Mouse (Mus musculus): Measurements from ENCODE around the gene Sec23ip. TPM values are rescaled to one million over a fixed set of nuclear protein-coding genes. Genes with fewer than 3 reads are reported as not detected.
"Not testable (repeated sequence)": the region's sequence is repeated elsewhere in the genome, so short reads cannot be mapped to it uniquely, and the experiment has no call there.

Sec23ip gene
- total RNA-seq (2021) (10 to 100 TPM; 25.1 to 26.8 TPM), polyA plus RNA-seq (2012; rRNA removed) (26.5 and 33.0 TPM in 2 replicates)
- long read RNA-seq, full-length matches to known transcripts, result 13 of 29 reads
- long read RNA-seq, partial matches to known transcripts, result 3 of 29 reads
- long read RNA-seq, other reads (novel, unspliced or antisense), result 13 of 29 reads

DNA sequence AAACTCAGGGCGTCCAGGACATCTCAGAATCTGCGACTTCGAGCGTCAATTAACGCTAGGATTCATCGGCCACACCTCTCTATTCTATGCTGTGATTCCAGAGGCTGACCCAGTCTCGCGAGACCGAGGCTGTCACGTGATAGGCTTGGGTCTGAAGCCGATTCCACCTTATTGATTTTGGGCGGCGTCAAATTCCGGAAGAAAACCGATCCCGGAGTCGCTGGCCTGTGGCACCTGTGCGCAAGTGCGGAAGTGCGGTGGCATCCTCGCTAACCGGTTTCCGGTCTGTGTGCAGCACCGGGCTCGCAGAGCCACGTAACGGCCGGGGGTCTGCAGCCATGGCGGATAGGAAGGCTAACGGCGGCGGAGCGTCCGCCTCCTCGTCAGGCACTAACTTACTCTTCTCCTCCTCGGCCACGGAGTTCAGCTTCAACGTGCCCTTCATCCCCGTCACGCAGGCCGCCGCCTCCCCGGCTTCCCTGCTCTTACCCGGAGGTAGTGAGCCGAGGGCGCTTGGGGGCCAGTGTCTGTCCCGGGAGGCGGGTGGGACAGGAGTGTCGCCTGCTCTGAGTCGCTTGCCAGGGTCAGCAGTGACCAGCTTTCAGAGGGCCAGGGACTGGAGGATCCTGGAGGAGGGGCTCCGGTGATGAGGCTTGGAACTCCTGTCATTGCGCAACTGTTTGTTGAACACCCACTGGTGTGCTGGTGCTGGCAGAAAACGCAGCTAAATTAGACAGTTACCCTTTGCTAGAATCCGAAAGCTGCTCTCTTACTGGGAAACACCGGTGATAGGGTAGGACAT, at the start of gene Sec23ip:
TSS of gene Sec23ip (plus strand) at position 260 of the 802 bp plus-strand sequence.
- intact Hi-C loops (cut with DNase I), result no loop called here
- H3K4me1 ChIP-seq (ENCODE audit: control insufficient read depth, insufficient read depth, low read length), result peaks cover 19% of the 10 kb centered on the region
- peaks cover 7% of the 10 kb centered on the region; the same call in 1 of the 2 replicates for H3K79me2 ChIP-seq (replicated peaks; ENCODE audit: control insufficient read depth, insufficient read depth, low read length)

GRCm38 (mm10) chr7:128699959-128700358, 44.8 kb upstream of the Sec23ip start:
- DNase-seq; H3K27me3 ChIP-seq (ENCODE audit: control insufficient read depth, insufficient read depth, low read length); H3K4me3 ChIP-seq; H3K9ac ChIP-seq (ENCODE audit: low read depth, low read length); H3K79me2 ChIP-seq (replicated peaks; ENCODE audit: control insufficient read depth, insufficient read depth, low read length); H3K27ac ChIP-seq; H3K4me1 ChIP-seq (ENCODE audit: control insufficient read depth, insufficient read depth, low read length); H3K36me3 ChIP-seq (ENCODE audit: control insufficient read depth, insufficient read depth, low read length): not testable (repeated sequence)
- intact Hi-C loops (cut with DNase I), result loop anchor here (10.0 kb wide), 1 partner anchor 345 kb away; no protein-coding TSS in a partner anchor
- WGBS, result 77% methylated on average over 6 of the region's 6 CpGs

More for the DNA sequence above, at the start of gene Sec23ip:
- DNase-seq, result peak; percentile 98 to 99
- Histone ChIP-seq H3K36me3 (ENCODE audit: control insufficient read depth, insufficient read depth, low read length) (peaks cover 2% of the 10 kb centered on the region), H3K27ac (peak within 1 kb of the TSS; percentile 85), H3K9ac (ENCODE audit: low read depth, low read length) (peak within 1 kb of the TSS; percentile 80), H3K27me3 (ENCODE audit: control insufficient read depth, insufficient read depth, low read length) (no peaks in the 10 kb centered on the region), H3K4me3 (peak within 1 kb of the TSS; percentile 96)
- peak; percentile 96 for TF ChIP-seq POLR2A (IDR thresholded peaks at IDR 0.05; ENCODE audit: insufficient read depth, low read depth, low read length)
- TF ChIP-seq EP300 (IDR thresholded peaks at IDR 0.05; ENCODE audit: insufficient read depth, low read depth, low read length), result peak; percentile 59; the same call in 1 of the 2 replicates
- no peak for TF ChIP-seq CTCF (IDR thresholded peaks at IDR 0.05)
- under 1% methylated on average over 55 of the region's 55 CpGs for WGBS

DNA sequence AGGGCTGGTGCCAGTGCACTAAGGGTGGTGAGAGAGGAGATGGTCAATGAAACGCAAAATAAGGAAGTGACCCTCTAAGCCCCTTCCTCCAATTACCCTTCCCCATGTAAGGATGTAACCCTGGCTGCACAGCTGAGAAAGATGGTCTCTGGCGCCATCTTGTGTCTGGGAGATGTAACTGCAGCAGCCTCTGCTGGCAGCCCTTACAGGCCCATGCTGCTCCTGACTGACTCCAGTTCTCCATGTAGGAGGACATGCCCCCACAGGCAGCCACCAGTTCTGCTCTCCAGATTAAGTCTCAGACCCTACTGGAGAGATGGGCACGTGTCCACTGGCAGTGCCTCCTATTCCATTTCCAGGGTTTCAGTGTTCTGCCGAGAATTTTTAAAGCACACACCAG, 39.0 kb upstream of the Sec23ip start:
- WGBS, result 19% methylated on average over 4 of the region's 4 CpGs
- H3K79me2 ChIP-seq (replicated peaks; ENCODE audit: control insufficient read depth, insufficient read depth, low read length), result no peaks in the 10 kb centered on the region
- no peaks in the 10 kb centered on the region for H3K27me3 ChIP-seq (ENCODE audit: control insufficient read depth, insufficient read depth, low read length)
- no peak overlapping the region for H3K9ac ChIP-seq (ENCODE audit: low read depth, low read length)
- peak; percentile 80 for TF ChIP-seq EP300 (IDR thresholded peaks at IDR 0.05; ENCODE audit: insufficient read depth, low read depth, low read length)
- no peak for TF ChIP-seq POLR2A (IDR thresholded peaks at IDR 0.05; ENCODE audit: insufficient read depth, low read depth, low read length)
- H3K4me3 ChIP-seq, result no peak overlapping the region
- no peaks in the 10 kb centered on the region for H3K4me1 ChIP-seq (ENCODE audit: control insufficient read depth, insufficient read depth, low read length)
- H3K27ac ChIP-seq, result no peak overlapping the region
- no peaks in the 10 kb centered on the region for H3K36me3 ChIP-seq (ENCODE audit: control insufficient read depth, insufficient read depth, low read length)
- DNase-seq, result peak; percentile 66 to 78
- intact Hi-C loops (cut with DNase I), result loop anchor here (1.0 to 10.0 kb wide), 3 partner anchors 231 to 458 kb away; partner anchors contain the start of gene Tgfb1i1

DNA sequence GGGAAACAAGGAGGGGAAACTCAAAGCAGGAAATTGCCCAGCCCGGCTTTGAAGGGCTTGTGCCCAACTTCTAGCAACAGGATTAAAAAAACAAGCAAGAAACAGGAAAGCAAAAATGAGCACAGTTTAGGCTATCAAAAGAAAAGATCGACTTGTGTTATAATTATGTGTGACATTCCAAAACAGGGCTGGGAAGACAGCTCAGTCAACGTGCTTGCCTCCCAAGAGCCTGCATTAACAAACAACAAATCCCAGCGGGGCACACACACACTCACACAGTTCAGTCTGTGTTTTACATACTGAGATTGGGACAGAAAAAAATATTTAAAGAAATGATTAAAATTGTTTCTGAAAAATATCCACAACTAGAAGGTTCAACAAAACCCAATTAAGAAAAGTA, 26.8 kb upstream of the Sec23ip start:
- Histone ChIP-seq H3K9ac (ENCODE audit: low read depth, low read length) (no peak overlapping the region), H3K79me2 (replicated peaks; ENCODE audit: control insufficient read depth, insufficient read depth, low read length) (no peaks in the 10 kb centered on the region), H3K27ac (no peak overlapping the region), H3K4me1 (ENCODE audit: control insufficient read depth, insufficient read depth, low read length) (no peaks in the 10 kb centered on the region), H3K4me3 (no peak overlapping the region), H3K36me3 (ENCODE audit: control insufficient read depth, insufficient read depth, low read length) (no peaks in the 10 kb centered on the region; the same call in none of the 2 replicates), H3K27me3 (ENCODE audit: control insufficient read depth, insufficient read depth, low read length) (no peaks in the 10 kb centered on the region)
- WGBS, result 44% methylated on average over 4 of the region's 4 CpGs
- intact Hi-C loops (cut with DNase I), result no loop called here
- DNase-seq, result no peak
- TF ChIP-seq CTCF (IDR thresholded peaks at IDR 0.05) (no peak), POLR2A (IDR thresholded peaks at IDR 0.05; ENCODE audit: insufficient read depth, low read depth, low read length) (no peak)

- peak; percentile 37 to 74 for DNase-seq
- intact Hi-C loops (cut with DNase I), result no loop called here
- peak; percentile 89 for TF ChIP-seq CTCF (IDR thresholded peaks at IDR 0.05)
- no peak for TF ChIP-seq POLR2A (IDR thresholded peaks at IDR 0.05; ENCODE audit: insufficient read depth, low read depth, low read length)
- Histone ChIP-seq H3K79me2 (replicated peaks; ENCODE audit: control insufficient read depth, insufficient read depth, low read length) (peaks cover 3% of the 10 kb centered on the region; the same call in 1 of the 2 replicates), H3K4me3 (no peak overlapping the region), H3K9ac (ENCODE audit: low read depth, low read length) (no peak overlapping the region), H3K36me3 (ENCODE audit: control insufficient read depth, insufficient read depth, low read length) (peaks cover 2% of the 10 kb centered on the region; the same call in 1 of the 2 replicates), H3K27me3 (ENCODE audit: control insufficient read depth, insufficient read depth, low read length) (no peaks in the 10 kb centered on the region), H3K27ac (peak overlapping the region; percentile 16; the same call in 1 of the 2 replicates), H3K4me1 (ENCODE audit: control insufficient read depth, insufficient read depth, low read length) (peaks cover 8% of the 10 kb centered on the region)
- 8% methylated on average over 4 of the region's 4 CpGs for WGBS
Measured at GRCm38 (mm10) chr7:128724761-128725160, 20.0 kb upstream of the Sec23ip start.

DNA sequence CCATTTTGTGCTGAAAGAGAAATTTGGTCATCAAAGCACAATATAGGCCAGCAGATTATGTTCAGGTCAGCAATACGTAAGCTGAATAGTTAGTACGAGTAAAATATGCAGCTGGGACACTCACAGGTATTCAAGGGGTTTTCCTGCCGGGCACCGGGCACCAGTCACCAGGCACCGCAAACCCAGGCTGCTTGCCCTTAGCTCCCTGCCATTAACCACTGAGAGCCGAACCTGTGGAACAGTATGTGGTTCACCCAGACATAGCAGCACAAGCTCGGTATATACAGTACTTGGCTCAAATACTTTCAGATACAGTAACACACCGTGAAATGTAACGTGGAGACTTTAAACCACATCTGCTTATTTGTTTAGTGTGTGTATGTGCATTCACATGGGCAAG, 19.6 kb upstream of the Sec23ip start:
- no peaks in the 10 kb centered on the region for H3K27me3 ChIP-seq (ENCODE audit: control insufficient read depth, insufficient read depth, low read length)
- H3K79me2 ChIP-seq (replicated peaks; ENCODE audit: control insufficient read depth, insufficient read depth, low read length), result peaks cover 3% of the 10 kb centered on the region; the same call in 1 of the 2 replicates
- WGBS, result 61% methylated on average over 9 of the region's 9 CpGs
- H3K4me1 ChIP-seq (ENCODE audit: control insufficient read depth, insufficient read depth, low read length), result peaks cover 8% of the 10 kb centered on the region
- peaks cover 2% of the 10 kb centered on the region; the same call in 1 of the 2 replicates for H3K36me3 ChIP-seq (ENCODE audit: control insufficient read depth, insufficient read depth, low read length)
- H3K27ac ChIP-seq, result peak overlapping the region; percentile 16; the same call in 1 of the 2 replicates
- H3K4me3 ChIP-seq, result no peak overlapping the region
- no peak overlapping the region for H3K9ac ChIP-seq (ENCODE audit: low read depth, low read length)
- no peak for DNase-seq
- intact Hi-C loops (cut with DNase I), result no loop called here
- no peak for TF ChIP-seq POLR2A (IDR thresholded peaks at IDR 0.05; ENCODE audit: insufficient read depth, low read depth, low read length)
- TF ChIP-seq CTCF (IDR thresholded peaks at IDR 0.05), result no peak
- no peak for TF ChIP-seq EP300 (IDR thresholded peaks at IDR 0.05; ENCODE audit: insufficient read depth, low read depth, low read length)

Data from heart, adult 2 months (tissue).